Mouse (Mus musculus) myocyte (in vitro differentiated cells): ENCODE results near the gene Ppfia3. TPM values are rescaled to one million over a fixed set of nuclear protein-coding genes. Genes with fewer than 3 reads are reported as not detected.
A peak's percentile ranks its signal among the peaks of the same experiment; 100 is the strongest.

Source experiments
- H3K27me3 ChIP-seq: one replicate; pipeline ENCODE4 v1.6.1; 2011; ENCODE audit not compliant: control insufficient read depth, insufficient read depth, insufficient read length
- H3K36me3 ChIP-seq: one replicate; pipeline ENCODE4 v1.6.1; 2011; ENCODE audit not compliant: control insufficient read depth, insufficient read depth
- H3K4me2 ChIP-seq: one replicate; pipeline ENCODE4 v1.6.1; 2011; ENCODE audit warnings: low read depth, control low read depth
- H3K4me3 ChIP-seq: one replicate; pipeline ENCODE4 v1.5.1; 2011; ENCODE audit warnings: mild to moderate bottlenecking, control low read depth, moderate library complexity
- H3K79me2 ChIP-seq: one replicate; pipeline ENCODE4 v1.6.1; 2011; ENCODE audit not compliant: control insufficient read depth, insufficient read depth
- H3ac ChIP-seq: one replicate; pipeline ENCODE4 v1.6.1; 2011; ENCODE audit not compliant: control insufficient read depth, insufficient read length
- CEBPB ChIP-seq: IDR thresholded peaks from 2 replicates; pipeline ENCODE4 v1.6.1; 2011; ENCODE audit warnings: mild to moderate bottlenecking, moderate library complexity; ENCODE audit not compliant: poor library complexity, insufficient read depth, severe bottlenecking
- E2F4 ChIP-seq: IDR thresholded peaks from one replicate; pipeline ENCODE4 v1.6.1; 2011; ENCODE audit warnings: mild to moderate bottlenecking, control low read depth, moderate library complexity; ENCODE audit not compliant: insufficient read depth
- MAX ChIP-seq: IDR thresholded peaks from one replicate; pipeline ENCODE4 v1.6.1; 2011; ENCODE audit warnings: low read depth, mild to moderate bottlenecking, control low read depth
- MYOD1 ChIP-seq, 3 experiments: IDR thresholded peaks; one replicate each; pipeline ENCODE4 v1.6.1; 2011; ENCODE audit warnings: control low read depth in 2 of 3, low read depth in 2 of 3, mild to moderate bottlenecking in 2 of 3, moderate library complexity in 1 of 3; ENCODE audit not compliant: insufficient read length in 2 of 3, control insufficient read depth in 1 of 3
- MYOG ChIP-seq, 3 experiments: IDR thresholded peaks; one replicate each; pipeline ENCODE4 v1.6.1; 2011; ENCODE audit warnings: control low read depth in 2 of 3, low read depth in 2 of 3, mild to moderate bottlenecking in 2 of 3; ENCODE audit not compliant: insufficient read length in 2 of 3, control insufficient read depth in 1 of 3, insufficient read depth in 1 of 3
- POLR2A ChIP-seq: IDR thresholded peaks from one replicate; pipeline ENCODE4 v1.6.1; 2011; ENCODE audit warnings: low read depth, mild to moderate bottlenecking, control low read depth, moderate library complexity; ENCODE audit not compliant: insufficient read length
- POLR2AphosphoS2 ChIP-seq: IDR thresholded peaks from one replicate; pipeline ENCODE4 v1.6.1; 2011; ENCODE audit warnings: low read depth, control low read depth; ENCODE audit not compliant: insufficient read length
- REST ChIP-seq: IDR thresholded peaks from one replicate; pipeline ENCODE4 v1.6.1; 2011; ENCODE audit warnings: mild to moderate bottlenecking, control low read depth, moderate library complexity; ENCODE audit not compliant: insufficient read depth, insufficient read length
- SRF ChIP-seq: IDR thresholded peaks from one replicate; pipeline ENCODE4 v1.6.1; 2011; ENCODE audit warnings: low read depth; ENCODE audit not compliant: control insufficient read depth, insufficient read length
- TCF12 ChIP-seq: IDR thresholded peaks from one replicate; pipeline ENCODE4 v1.6.1; 2011; ENCODE audit warnings: mild to moderate bottlenecking, control low read depth; ENCODE audit not compliant: poor library complexity, insufficient read depth, severe bottlenecking
- TCF3 ChIP-seq: IDR thresholded peaks from one replicate; pipeline ENCODE4 v1.6.1; 2011; ENCODE audit warnings: low read depth, control low read depth; ENCODE audit not compliant: insufficient read length
- USF1 ChIP-seq: IDR thresholded peaks from one replicate; pipeline ENCODE4 v1.6.1; 2011; ENCODE audit warnings: low read depth, mild to moderate bottlenecking, control low read depth, moderate library complexity
- polyA plus RNA-seq: library from polyadenylated mRNA; unstranded; fragments of >200 nt; fragmentation: generic; extraction: Trizol; gene quantifications from one replicate; pipeline ENCODE4 v1.2.1, GENCODE M21; 2012; ENCODE audit warnings: missing spikeins

Gene Ppfia3
- polyA plus RNA-seq, 1 experiment, result 6.6 TPM

DNA sequence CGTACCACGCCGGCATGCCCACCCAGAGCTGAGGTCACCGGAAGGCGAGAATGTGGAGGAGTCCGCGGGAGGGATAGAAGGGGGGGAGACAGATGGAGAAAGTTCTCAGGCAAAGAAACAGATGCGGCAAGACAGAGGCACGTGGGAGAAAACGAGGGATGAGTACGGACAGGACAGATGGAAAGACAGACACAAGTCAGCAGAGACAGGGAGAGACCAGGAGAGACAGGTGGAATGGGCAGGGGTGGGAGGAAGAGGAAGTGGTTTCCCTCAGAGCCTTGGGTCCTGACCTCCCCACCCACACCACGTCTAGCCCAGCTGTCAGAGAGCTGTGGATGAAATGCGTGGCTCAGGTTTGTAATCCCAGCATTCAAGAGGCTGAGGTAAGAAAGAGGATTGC, 19.9 kb downstream of the Ppfia3 start:
- no peak for TF ChIP-seq MAX
- TF ChIP-seq MYOD1 (IDR thresholded peaks at IDR 0.05; ENCODE audit: control insufficient read depth in 1 of 3, insufficient read length in 2 of 3, low read depth in 2 of 3), result peak in 2 of 3 experiments; percentile 80 to 97
- peak; percentile 29 for TF ChIP-seq TCF12
- no peak for TF ChIP-seq POLR2A
- no peak for TF ChIP-seq CEBPB
- TF ChIP-seq MYOG (IDR thresholded peaks at IDR 0.05; ENCODE audit: control insufficient read depth in 1 of 3, insufficient read depth in 1 of 3, insufficient read length in 2 of 3, low read depth in 2 of 3), result peak in 2 of 3 experiments; percentile 25 to 86
- TF ChIP-seq E2F4, result no peak
- no peak for TF ChIP-seq POLR2AphosphoS2
- TF ChIP-seq SRF, result no peak
- no peak for TF ChIP-seq TCF3
- no peak for TF ChIP-seq REST
- no peak for TF ChIP-seq USF1
- Histone ChIP-seq H3K36me3 (no peaks in the 10 kb centered on the region), H3ac (no peak overlapping the region)

GRCm38 (mm10) chr7:45343543-45343942, 23.3 kb downstream of the Ppfia3 start:
- Histone ChIP-seq H3K79me2 (no peaks in the 10 kb centered on the region), H3ac (no peak overlapping the region), H3K36me3 (no peaks in the 10 kb centered on the region), H3K4me3 (no peak overlapping the region), H3K4me2 (no peak overlapping the region), H3K27me3 (no peaks in the 10 kb centered on the region)
- TF ChIP-seq REST (no peak), USF1 (no peak), MYOG (IDR thresholded peaks at IDR 0.05; ENCODE audit: control insufficient read depth in 1 of 3, insufficient read depth in 1 of 3, insufficient read length in 2 of 3, low read depth in 2 of 3) (no peak), MYOD1 (IDR thresholded peaks at IDR 0.05; ENCODE audit: control insufficient read depth in 1 of 3, insufficient read length in 2 of 3, low read depth in 2 of 3) (no peak), E2F4 (no peak), TCF3 (no peak), MAX (no peak), TCF12 (no peak), POLR2AphosphoS2 (no peak), CEBPB (no peak), SRF (no peak), POLR2A (no peak)

More for the DNA sequence above, 19.9 kb downstream of the Ppfia3 start:
- Histone ChIP-seq H3K79me2 (no peaks in the 10 kb centered on the region), H3K27me3 (no peaks in the 10 kb centered on the region), H3K4me3 (no peak overlapping the region), H3K4me2 (no peak overlapping the region)

DNA sequence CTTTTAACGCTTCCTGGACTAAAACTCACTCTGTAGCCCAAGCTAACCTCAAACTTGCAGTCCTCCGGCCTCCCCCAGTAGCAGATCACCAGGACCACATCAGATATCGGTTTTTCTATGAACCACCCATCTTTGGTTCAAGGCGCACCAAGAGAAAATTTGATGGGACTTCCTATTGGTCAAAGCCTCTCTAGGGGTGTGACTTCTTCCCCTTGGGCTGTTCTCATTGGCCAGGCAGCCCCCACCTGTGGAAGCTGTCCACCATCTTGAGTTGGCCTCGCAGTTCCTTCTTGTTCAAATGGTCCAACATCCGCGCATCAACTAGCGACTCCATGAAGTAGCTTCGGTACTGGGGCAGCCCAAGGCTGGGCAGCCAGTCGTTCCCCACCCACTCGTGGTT, 24.7 kb downstream of the Ppfia3 start:
- Histone ChIP-seq H3ac (no peak overlapping the region), H3K4me2 (no peak overlapping the region), H3K79me2 (no peaks in the 10 kb centered on the region), H3K27me3 (no peaks in the 10 kb centered on the region), H3K4me3 (no peak overlapping the region), H3K36me3 (no peaks in the 10 kb centered on the region)
- no peak for TF ChIP-seq TCF3
- no peak for TF ChIP-seq USF1
- TF ChIP-seq REST, result no peak
- TF ChIP-seq POLR2A, result no peak
- TF ChIP-seq TCF12, result no peak
- TF ChIP-seq E2F4, result no peak
- no peak for TF ChIP-seq SRF
- TF ChIP-seq CEBPB, result no peak
- no peak for TF ChIP-seq MYOG (IDR thresholded peaks at IDR 0.05; ENCODE audit: control insufficient read depth in 1 of 3, insufficient read depth in 1 of 3, insufficient read length in 2 of 3, low read depth in 2 of 3)
- TF ChIP-seq MAX, result no peak
- TF ChIP-seq POLR2AphosphoS2, result no peak
- no peak for TF ChIP-seq MYOD1 (IDR thresholded peaks at IDR 0.05; ENCODE audit: control insufficient read depth in 1 of 3, insufficient read length in 2 of 3, low read depth in 2 of 3)

- Histone ChIP-seq H3K4me2 (peak overlapping the region; percentile 100), H3ac (no peak overlapping the region), H3K36me3 (no peaks in the 10 kb centered on the region), H3K79me2 (no peaks in the 10 kb centered on the region), H3K27me3 (no peaks in the 10 kb centered on the region), H3K4me3 (peak overlapping the region; percentile 36)
- TF ChIP-seq MAX, result no peak
- TF ChIP-seq SRF, result peak; percentile 21
- TF ChIP-seq E2F4, result no peak
- TF ChIP-seq REST, result no peak
These were observed 25.5 kb downstream of the Ppfia3 start for GRCm38 (mm10) chr7:45341303-45341702.

GRCm38 (mm10) chr7:45340669-45341068, 26.1 kb downstream of the Ppfia3 start:
- H3K4me2 ChIP-seq, result peak overlapping the region; percentile 100
- no peaks in the 10 kb centered on the region for H3K36me3 ChIP-seq
- no peak overlapping the region for H3ac ChIP-seq
- H3K4me3 ChIP-seq, result peak overlapping the region; percentile 36
- TF ChIP-seq MYOG (IDR thresholded peaks at IDR 0.05; ENCODE audit: control insufficient read depth in 1 of 3, insufficient read depth in 1 of 3, insufficient read length in 2 of 3, low read depth in 2 of 3) (no peak), POLR2A (peak; percentile 31), POLR2AphosphoS2 (peak; percentile 62)
- H3K79me2 ChIP-seq, result no peaks in the 10 kb centered on the region
- no peaks in the 10 kb centered on the region for H3K27me3 ChIP-seq
